Mouse (Mus musculus): Measurements from ENCODE around the gene Cmtm8. TPM values are rescaled to one million over a fixed set of nuclear protein-coding genes. Genes with fewer than 3 reads are reported as not detected.

The Cmtm8 gene
- polyA plus RNA-seq, 1 experiment: 30.5 TPM

- no peak for TF ChIP-seq CTCF (conservative IDR thresholded peaks at IDR 0.05; ENCODE audit: insufficient read depth, insufficient read length, low read depth, low read length)
- no peak for TF ChIP-seq POLR2A (IDR thresholded peaks at IDR 0.05; ENCODE audit: low read depth, low read length)
- Histone ChIP-seq H3K27ac (ENCODE audit: insufficient read depth, low read depth, low read length) (no peak overlapping the region), H3K4me3 (ENCODE audit: insufficient read depth, low read depth, low read length) (no peak overlapping the region), H3K4me1 (ENCODE audit: control insufficient read depth, insufficient read depth, low read length) (no peaks in the 10 kb centered on the region), H3K27me3 (replicated peaks; ENCODE audit: control insufficient read depth, insufficient read depth, low read length) (no peaks in the 10 kb centered on the region), H3K36me3 (ENCODE audit: control insufficient read depth, insufficient read depth, low read length) (no peaks in the 10 kb centered on the region)
- 82% methylated on average over 4 of the region's 4 CpGs for WGBS
- no peak for DNase-seq
Observed at GRCm38 (mm10) chr9:114759886-114760285, 84.1 kb downstream of the Cmtm8 start.

- Histone ChIP-seq H3K27ac (ENCODE audit: insufficient read depth, low read depth, low read length) (no peak overlapping the region), H3K36me3 (ENCODE audit: control insufficient read depth, insufficient read depth, low read length) (no peaks in the 10 kb centered on the region), H3K4me1 (ENCODE audit: control insufficient read depth, insufficient read depth, low read length) (no peaks in the 10 kb centered on the region), H3K4me3 (ENCODE audit: insufficient read depth, low read depth, low read length) (no peak overlapping the region), H3K27me3 (replicated peaks; ENCODE audit: control insufficient read depth, insufficient read depth, low read length) (no peaks in the 10 kb centered on the region)
- TF ChIP-seq CTCF (conservative IDR thresholded peaks at IDR 0.05; ENCODE audit: insufficient read depth, insufficient read length, low read depth, low read length): no peak
- WGBS: 76% methylated on average over 5 of the region's 5 CpGs
- DNase-seq: no peak
Observed at GRCm38 (mm10) chr9:114758801-114759200, 85.2 kb downstream of the Cmtm8 start.

DNA sequence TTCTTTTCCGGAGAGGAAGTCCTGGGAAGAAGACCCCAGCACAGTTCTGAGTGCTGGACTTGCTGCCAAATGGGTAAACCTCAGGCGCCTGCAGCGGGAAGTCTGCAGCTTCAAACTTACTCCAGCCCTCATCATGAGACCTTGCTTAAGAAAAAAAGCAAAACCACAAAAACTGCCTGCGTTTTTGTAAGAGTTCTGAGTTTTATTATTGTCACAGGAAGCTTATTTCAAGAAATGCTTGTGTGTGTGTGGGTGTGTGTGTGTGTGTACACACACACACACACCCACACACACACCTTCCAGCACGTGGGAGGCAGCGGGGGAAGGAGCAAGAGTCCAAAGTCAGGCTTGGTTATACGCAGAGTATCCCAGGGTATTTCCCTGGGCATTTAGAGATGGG lies 85.7 kb downstream of the Cmtm8 start:
- 55% methylated on average over 7 of the region's 7 CpGs for WGBS
- Histone ChIP-seq H3K27ac (ENCODE audit: insufficient read depth, low read depth, low read length) (no peak overlapping the region), H3K4me1 (ENCODE audit: control insufficient read depth, insufficient read depth, low read length) (no peaks in the 10 kb centered on the region), H3K4me3 (ENCODE audit: insufficient read depth, low read depth, low read length) (no peak overlapping the region), H3K36me3 (ENCODE audit: control insufficient read depth, insufficient read depth, low read length) (no peaks in the 10 kb centered on the region), H3K27me3 (replicated peaks; ENCODE audit: control insufficient read depth, insufficient read depth, low read length) (no peaks in the 10 kb centered on the region)
- no peak for DNase-seq
- TF ChIP-seq POLR2A (IDR thresholded peaks at IDR 0.05; ENCODE audit: low read depth, low read length) (no peak), CTCF (conservative IDR thresholded peaks at IDR 0.05; ENCODE audit: insufficient read depth, insufficient read length, low read depth, low read length) (no peak)

DNA sequence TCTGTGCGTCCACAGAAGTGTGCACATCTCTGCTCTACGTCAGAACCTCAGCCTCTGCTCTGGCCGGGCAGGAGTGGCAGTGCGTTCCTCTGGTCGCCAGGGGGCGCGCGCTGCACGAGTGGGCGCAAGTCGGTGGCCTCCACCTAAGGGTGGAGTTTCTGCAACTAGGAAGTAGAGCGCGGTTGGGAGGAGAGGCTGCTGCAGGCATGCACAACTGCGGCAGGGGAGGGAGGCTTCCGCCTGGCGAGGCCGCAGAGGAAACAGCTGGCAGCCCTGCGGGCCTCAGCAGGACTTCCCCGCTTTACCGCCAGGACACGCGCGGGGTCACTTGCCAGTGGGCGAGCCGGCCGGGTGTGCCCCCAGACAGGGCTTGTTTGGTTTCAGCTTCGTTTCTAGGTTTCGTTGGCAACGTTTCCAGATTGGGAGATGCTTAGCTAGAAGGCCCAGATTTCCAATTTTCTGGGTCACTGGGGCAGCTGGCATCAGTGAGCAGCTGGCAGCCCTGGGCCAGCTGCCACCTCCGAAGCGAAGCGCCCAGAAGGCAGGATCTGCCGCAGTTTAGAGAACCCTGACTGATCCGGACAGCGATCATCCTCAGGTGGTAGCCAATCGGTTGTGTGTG lies 91.0 kb downstream of the Cmtm8 start:
- WGBS: 2% methylated on average over 36 of the region's 36 CpGs
- no peak for TF ChIP-seq POLR2A (IDR thresholded peaks at IDR 0.05; ENCODE audit: low read depth, low read length)
- TF ChIP-seq CTCF (conservative IDR thresholded peaks at IDR 0.05; ENCODE audit: insufficient read depth, insufficient read length, low read depth, low read length): peak; percentile 91
- peak overlapping the region; percentile 32 for H3K4me3 ChIP-seq (ENCODE audit: insufficient read depth, low read depth, low read length)
- no peaks in the 10 kb centered on the region for H3K36me3 ChIP-seq (ENCODE audit: control insufficient read depth, insufficient read depth, low read length)
- no peak overlapping the region for H3K27ac ChIP-seq (ENCODE audit: insufficient read depth, low read depth, low read length)
- no peaks in the 10 kb centered on the region for H3K27me3 ChIP-seq (replicated peaks; ENCODE audit: control insufficient read depth, insufficient read depth, low read length)
- H3K4me1 ChIP-seq (ENCODE audit: control insufficient read depth, insufficient read depth, low read length): no peaks in the 10 kb centered on the region
- peak; percentile 94 for DNase-seq

- TF ChIP-seq CTCF (conservative IDR thresholded peaks at IDR 0.05; ENCODE audit: insufficient read depth, insufficient read length, low read depth, low read length) (no peak), POLR2A (IDR thresholded peaks at IDR 0.05; ENCODE audit: low read depth, low read length) (no peak)
- no peak overlapping the region for H3K4me3 ChIP-seq (ENCODE audit: insufficient read depth, low read depth, low read length)
- H3K4me1 ChIP-seq (ENCODE audit: control insufficient read depth, insufficient read depth, low read length): no peaks in the 10 kb centered on the region
- H3K27me3 ChIP-seq (replicated peaks; ENCODE audit: control insufficient read depth, insufficient read depth, low read length): no peaks in the 10 kb centered on the region
- DNase-seq: no peak
- WGBS: 67% methylated on average over 9 of the region's 9 CpGs
- H3K36me3 ChIP-seq (ENCODE audit: control insufficient read depth, insufficient read depth, low read length): no peaks in the 10 kb centered on the region
- H3K27ac ChIP-seq (ENCODE audit: insufficient read depth, low read depth, low read length): no peak overlapping the region
Observed at GRCm38 (mm10) chr9:114752311-114752710, 91.6 kb downstream of the Cmtm8 start.

- H3K27ac ChIP-seq (ENCODE audit: insufficient read depth, low read depth, low read length): no peak overlapping the region
- H3K27me3 ChIP-seq (replicated peaks; ENCODE audit: control insufficient read depth, insufficient read depth, low read length): no peaks in the 10 kb centered on the region
- no peaks in the 10 kb centered on the region for H3K4me1 ChIP-seq (ENCODE audit: control insufficient read depth, insufficient read depth, low read length)
- no peak overlapping the region for H3K4me3 ChIP-seq (ENCODE audit: insufficient read depth, low read depth, low read length)
- H3K36me3 ChIP-seq (ENCODE audit: control insufficient read depth, insufficient read depth, low read length): no peaks in the 10 kb centered on the region
- WGBS: 84% methylated on average over 3 of the region's 3 CpGs
- TF ChIP-seq CTCF (conservative IDR thresholded peaks at IDR 0.05; ENCODE audit: insufficient read depth, insufficient read length, low read depth, low read length) (no peak), POLR2A (IDR thresholded peaks at IDR 0.05; ENCODE audit: low read depth, low read length) (no peak)
- no peak for DNase-seq
Observed at GRCm38 (mm10) chr9:114751582-114751981, 92.4 kb downstream of the Cmtm8 start.

DNA sequence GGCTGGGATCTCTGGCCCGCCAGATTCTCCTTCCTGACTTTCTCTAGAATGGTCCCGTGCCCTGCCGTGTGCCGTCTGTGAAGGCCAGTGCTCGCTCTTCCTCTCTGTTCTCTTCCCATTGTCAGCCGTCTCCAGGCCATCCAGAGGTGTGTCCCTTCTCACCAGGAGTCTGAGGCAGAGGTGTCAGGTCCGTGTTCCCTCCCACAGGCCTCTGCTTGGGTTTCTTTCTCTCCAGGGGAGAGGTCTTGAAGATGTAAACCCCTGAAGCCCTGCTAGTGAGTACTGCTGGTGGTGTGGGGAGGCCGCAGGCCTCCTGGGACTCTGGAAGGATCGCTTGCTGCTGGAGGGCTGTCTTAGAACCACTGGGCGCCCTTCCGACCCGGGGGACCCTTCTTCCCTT lies 96.5 kb downstream of the Cmtm8 start:
- Histone ChIP-seq H3K4me1 (ENCODE audit: control insufficient read depth, insufficient read depth, low read length) (no peaks in the 10 kb centered on the region), H3K4me3 (ENCODE audit: insufficient read depth, low read depth, low read length) (no peak overlapping the region), H3K36me3 (ENCODE audit: control insufficient read depth, insufficient read depth, low read length) (peaks cover 1% of the 10 kb centered on the region; the same call in 1 of the 2 replicates), H3K27me3 (replicated peaks; ENCODE audit: control insufficient read depth, insufficient read depth, low read length) (no peaks in the 10 kb centered on the region), H3K27ac (ENCODE audit: insufficient read depth, low read depth, low read length) (no peak overlapping the region)
- no peak for DNase-seq
- TF ChIP-seq CTCF (conservative IDR thresholded peaks at IDR 0.05; ENCODE audit: insufficient read depth, insufficient read length, low read depth, low read length): no peak
- no peak for TF ChIP-seq POLR2A (IDR thresholded peaks at IDR 0.05; ENCODE audit: low read depth, low read length)
- WGBS: 82% methylated on average over 12 of the region's 12 CpGs

Measured in kidney, adult 2 months (tissue).